Mouse (Mus musculus) heart, adult 2 months (tissue): ENCODE data around the gene H1f0.

Source experiments
- CTCF ChIP-seq: fragments of 200-600 bp; IDR thresholded peaks from 2 replicates; pipeline ENCODE4 v1.8.1; 2022; ENCODE audit warnings: antibody characterized with exemption, mild to moderate bottlenecking, moderate library complexity
- POLR2A ChIP-seq: fragments of 200-500 bp; IDR thresholded peaks from 2 replicates; pipeline ENCODE4 v1.6.1; 2011; ENCODE audit warnings: mild to moderate bottlenecking, low read depth, low read length, control low read depth; ENCODE audit not compliant: insufficient read depth

DNA sequence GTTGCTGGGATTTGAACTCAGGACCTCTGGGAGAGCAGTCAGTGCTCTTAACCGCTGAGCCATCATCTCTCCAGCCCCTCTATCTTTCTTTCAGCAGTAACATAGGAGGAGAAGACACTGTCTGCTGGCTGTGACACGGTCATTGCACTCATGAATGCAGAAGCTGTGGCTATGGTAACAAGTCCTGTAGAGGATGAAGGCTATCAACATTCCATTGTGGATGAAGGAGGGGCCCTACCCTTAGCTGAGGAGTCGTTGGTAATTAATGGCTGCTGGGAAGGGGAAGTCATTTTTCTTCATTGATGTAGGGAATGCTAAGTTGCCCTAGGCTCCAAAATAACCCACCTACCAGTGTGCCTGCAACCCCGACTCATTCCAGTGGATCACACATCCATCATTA lies 10.1 kb upstream of the H1f0 start:
- TF ChIP-seq POLR2A (no peak), CTCF (no peak)
